Mouse (Mus musculus): ENCODE results near the gene Agpat1. TPM values are rescaled to one million over a fixed set of nuclear protein-coding genes. Genes with fewer than 3 reads are reported as not detected.
A peak's percentile ranks its signal among the peaks of the same experiment; 100 is the strongest.

Agpat1 gene
- polyA plus RNA-seq (2012; rRNA removed), result 225 and 236 TPM in 2 replicates

DNA sequence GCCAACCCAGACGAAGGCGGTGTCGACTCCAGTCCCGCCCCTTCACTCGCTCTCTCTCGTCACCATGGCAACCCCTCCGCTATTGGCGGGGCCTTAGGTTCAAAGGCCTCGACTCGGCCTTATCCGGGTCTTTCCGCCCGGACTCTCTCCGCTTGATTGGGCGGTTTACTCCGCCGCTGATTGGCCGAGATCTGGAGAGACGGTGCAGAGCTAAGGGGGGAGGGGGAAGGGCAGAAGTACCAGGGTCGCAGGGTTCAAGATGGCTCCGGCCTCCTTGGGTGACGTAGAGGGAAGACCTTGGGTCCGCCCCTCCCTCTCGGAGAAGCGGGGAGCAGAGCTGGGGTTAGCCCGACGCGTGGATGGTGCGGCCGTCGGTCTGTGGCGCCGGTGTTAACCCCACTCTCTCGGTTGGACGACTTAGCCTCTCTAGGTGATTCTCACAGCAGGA is at the start of gene Agpat1:
Gene Agpat1 (plus strand): TSS at position 202 of the 448 bp plus-strand sequence.
- peak within 1 kb of the TSS; percentile 90 for H3K27ac ChIP-seq (ENCODE audit: insufficient read depth, low read length)
- H3K4me3 ChIP-seq (ENCODE audit: insufficient read depth, low read length), result peak within 1 kb of the TSS; percentile 69
- TF ChIP-seq POLR2A (IDR thresholded peaks at IDR 0.05; ENCODE audit: extremely low read depth, insufficient read depth, low read length), result peak; percentile 66; the same call in 1 of the 2 replicates
- TF ChIP-seq CTCF (IDR thresholded peaks at IDR 0.05; ENCODE audit: extremely low read depth, insufficient read depth, low read length), result no peak
- H3K4me1 ChIP-seq (ENCODE audit: control insufficient read depth, insufficient read depth, low read length), result peaks cover 9% of the 10 kb centered on the region

DNA sequence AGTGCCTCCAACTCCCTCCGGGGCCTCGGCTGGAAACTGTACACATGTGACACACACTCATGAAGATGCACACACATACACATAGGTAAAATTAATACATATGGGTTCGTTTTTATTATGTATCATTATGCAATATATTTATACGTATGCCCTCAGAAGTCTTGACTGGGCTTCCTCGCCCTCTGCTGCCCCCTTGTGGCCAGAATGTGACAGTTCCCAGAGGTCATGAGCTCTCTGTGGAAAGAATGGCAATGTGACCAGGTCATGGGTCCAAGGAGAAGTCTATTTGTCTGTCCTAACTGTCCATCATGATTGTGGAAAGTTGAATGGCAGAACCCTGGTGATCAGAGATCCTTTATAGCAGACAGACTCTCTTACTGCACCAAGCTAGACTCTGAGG is 48.6 kb upstream of the Agpat1 start:
- TF ChIP-seq POLR2A (IDR thresholded peaks at IDR 0.05; ENCODE audit: extremely low read depth, insufficient read depth, low read length) (no peak), CTCF (IDR thresholded peaks at IDR 0.05; ENCODE audit: extremely low read depth, insufficient read depth, low read length) (peak; percentile 91)
- Histone ChIP-seq H3K4me1 (ENCODE audit: control insufficient read depth, insufficient read depth, low read length) (no peaks in the 10 kb centered on the region), H3K27ac (ENCODE audit: insufficient read depth, low read length) (no peak overlapping the region), H3K4me3 (ENCODE audit: insufficient read depth, low read length) (no peak overlapping the region)

DNA sequence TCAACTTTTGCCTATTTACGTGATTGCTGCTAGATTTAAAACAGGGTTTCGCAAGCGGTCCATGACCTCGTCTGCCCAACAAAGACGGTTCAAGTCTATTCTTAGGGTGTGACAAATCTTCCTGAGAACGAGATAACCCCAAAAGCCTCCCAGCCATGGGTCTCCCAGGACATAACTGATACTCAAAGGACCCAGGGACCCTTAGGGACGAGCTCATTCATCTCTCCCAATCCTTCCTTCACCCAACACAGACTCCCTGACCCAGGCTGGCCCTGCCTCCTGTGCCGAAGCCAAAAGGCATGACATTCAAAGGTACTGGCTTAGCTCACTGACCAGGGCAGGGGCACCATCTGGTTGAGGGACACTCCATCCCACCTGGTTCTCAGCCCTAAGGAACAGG is 47.7 kb upstream of the Agpat1 start:
- H3K4me3 ChIP-seq (ENCODE audit: insufficient read depth, low read length), result no peak overlapping the region
- no peak overlapping the region for H3K27ac ChIP-seq (ENCODE audit: insufficient read depth, low read length)
- no peaks in the 10 kb centered on the region for H3K4me1 ChIP-seq (ENCODE audit: control insufficient read depth, insufficient read depth, low read length)
- TF ChIP-seq CTCF (IDR thresholded peaks at IDR 0.05; ENCODE audit: extremely low read depth, insufficient read depth, low read length) (no peak), POLR2A (IDR thresholded peaks at IDR 0.05; ENCODE audit: extremely low read depth, insufficient read depth, low read length) (no peak)

GRCm38 (mm10) chr17:34557411-34557810 is 46.7 kb upstream of the Agpat1 start:
- no peak overlapping the region for H3K4me3 ChIP-seq (ENCODE audit: insufficient read depth, low read length)

GRCm38 (mm10) chr17:34559116-34559515 is 44.9 kb upstream of the Agpat1 start:
- Histone ChIP-seq H3K4me3 (ENCODE audit: insufficient read depth, low read length) (no peak overlapping the region), H3K4me1 (ENCODE audit: control insufficient read depth, insufficient read depth, low read length) (no peaks in the 10 kb centered on the region), H3K27ac (ENCODE audit: insufficient read depth, low read length) (no peak overlapping the region)
- TF ChIP-seq CTCF (IDR thresholded peaks at IDR 0.05; ENCODE audit: extremely low read depth, insufficient read depth, low read length), result no peak

More at GRCm38 (mm10) chr17:34557411-34557810, 46.7 kb upstream of the Agpat1 start:
- Histone ChIP-seq H3K27ac (ENCODE audit: insufficient read depth, low read length) (no peak overlapping the region), H3K4me1 (ENCODE audit: control insufficient read depth, insufficient read depth, low read length) (no peaks in the 10 kb centered on the region)
- TF ChIP-seq CTCF (IDR thresholded peaks at IDR 0.05; ENCODE audit: extremely low read depth, insufficient read depth, low read length) (no peak), POLR2A (IDR thresholded peaks at IDR 0.05; ENCODE audit: extremely low read depth, insufficient read depth, low read length) (no peak)

DNA sequence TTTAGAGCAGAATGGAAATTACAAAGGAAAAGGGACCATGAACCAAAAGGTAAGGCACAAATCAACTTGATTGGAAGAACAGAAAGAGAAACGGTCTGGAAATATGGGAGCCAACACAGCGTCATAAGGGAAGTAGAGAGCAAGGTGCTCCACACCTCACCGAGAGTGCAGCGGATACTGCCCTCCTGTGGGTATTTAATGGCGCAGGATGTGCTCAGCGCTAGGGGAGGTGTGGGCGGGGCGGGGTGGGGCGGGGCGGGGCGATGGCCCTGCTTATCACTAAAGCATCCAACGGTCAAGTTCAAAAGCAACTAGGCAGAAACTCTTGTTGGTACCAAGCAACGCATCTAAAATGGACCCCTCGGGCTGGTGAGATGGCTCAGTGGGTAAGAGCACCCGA is 44.2 kb upstream of the Agpat1 start:
- H3K27ac ChIP-seq (ENCODE audit: insufficient read depth, low read length), result no peak overlapping the region
- H3K4me3 ChIP-seq (ENCODE audit: insufficient read depth, low read length), result no peak overlapping the region
- no peaks in the 10 kb centered on the region for H3K4me1 ChIP-seq (ENCODE audit: control insufficient read depth, insufficient read depth, low read length)
- no peak for TF ChIP-seq CTCF (IDR thresholded peaks at IDR 0.05; ENCODE audit: extremely low read depth, insufficient read depth, low read length)
- no peak for TF ChIP-seq POLR2A (IDR thresholded peaks at IDR 0.05; ENCODE audit: extremely low read depth, insufficient read depth, low read length)

DNA sequence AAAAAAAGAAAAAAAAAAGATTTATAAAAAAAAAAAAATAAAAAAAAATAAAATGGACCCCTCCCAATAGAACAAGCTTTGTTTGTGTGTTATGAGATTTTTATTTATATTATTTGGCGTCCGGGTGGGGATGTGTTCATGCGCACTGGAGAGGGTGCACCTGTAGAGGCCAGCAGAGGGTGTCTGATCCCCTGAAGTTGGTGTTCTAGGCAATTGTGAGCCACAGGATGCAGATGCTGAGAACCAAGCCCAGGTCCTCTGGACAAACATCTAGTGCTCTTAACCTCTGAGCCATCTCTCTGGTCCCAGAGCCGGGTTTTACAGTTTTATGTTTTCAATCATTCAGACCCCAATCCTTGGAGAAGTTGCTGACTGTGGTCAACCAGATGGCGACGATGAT is 43.6 kb upstream of the Agpat1 start:
- no peak overlapping the region for H3K4me3 ChIP-seq (ENCODE audit: insufficient read depth, low read length)
- no peaks in the 10 kb centered on the region for H3K4me1 ChIP-seq (ENCODE audit: control insufficient read depth, insufficient read depth, low read length)
- H3K27ac ChIP-seq (ENCODE audit: insufficient read depth, low read length), result no peak overlapping the region
- TF ChIP-seq CTCF (IDR thresholded peaks at IDR 0.05; ENCODE audit: extremely low read depth, insufficient read depth, low read length) (no peak), POLR2A (IDR thresholded peaks at IDR 0.05; ENCODE audit: extremely low read depth, insufficient read depth, low read length) (no peak)

- TF ChIP-seq POLR2A (IDR thresholded peaks at IDR 0.05; ENCODE audit: extremely low read depth, insufficient read depth, low read length), result no peak
- TF ChIP-seq CTCF (IDR thresholded peaks at IDR 0.05; ENCODE audit: extremely low read depth, insufficient read depth, low read length), result no peak
- Histone ChIP-seq H3K27ac (ENCODE audit: insufficient read depth, low read length) (no peak overlapping the region), H3K4me1 (ENCODE audit: control insufficient read depth, insufficient read depth, low read length) (no peaks in the 10 kb centered on the region), H3K4me3 (ENCODE audit: insufficient read depth, low read length) (no peak overlapping the region)
Measured at GRCm38 (mm10) chr17:34561200-34561599, 42.9 kb upstream of the Agpat1 start.

DNA sequence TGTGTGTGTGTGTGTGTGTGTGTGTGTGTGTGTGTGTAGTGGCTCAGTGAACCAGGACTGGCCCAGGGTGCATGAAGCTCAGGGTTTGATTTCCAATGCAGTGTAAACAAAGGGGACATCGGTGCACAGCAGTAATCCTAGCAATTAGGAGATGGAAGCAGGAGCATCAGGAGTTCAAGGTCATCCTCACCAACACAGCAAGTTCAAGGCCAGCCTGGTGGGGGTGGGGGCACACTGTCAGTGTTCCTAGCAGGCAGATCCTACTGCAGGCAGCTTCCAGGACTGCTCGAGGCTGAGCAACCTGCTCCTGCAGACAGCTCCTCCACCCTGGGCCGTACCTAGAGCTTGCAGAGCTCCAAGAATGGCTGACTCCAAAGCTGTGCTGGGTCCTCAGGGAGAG is 41.5 kb upstream of the Agpat1 start:
- Histone ChIP-seq H3K4me3 (ENCODE audit: insufficient read depth, low read length) (no peak overlapping the region), H3K4me1 (ENCODE audit: control insufficient read depth, insufficient read depth, low read length) (no peaks in the 10 kb centered on the region), H3K27ac (ENCODE audit: insufficient read depth, low read length) (no peak overlapping the region)
- no peak for TF ChIP-seq POLR2A (IDR thresholded peaks at IDR 0.05; ENCODE audit: extremely low read depth, insufficient read depth, low read length)
- TF ChIP-seq CTCF (IDR thresholded peaks at IDR 0.05; ENCODE audit: extremely low read depth, insufficient read depth, low read length), result no peak

GRCm38 (mm10) chr17:34563354-34563753 is 40.7 kb upstream of the Agpat1 start:
- H3K27ac ChIP-seq (ENCODE audit: insufficient read depth, low read length), result no peak overlapping the region
- no peaks in the 10 kb centered on the region for H3K4me1 ChIP-seq (ENCODE audit: control insufficient read depth, insufficient read depth, low read length)
- no peak overlapping the region for H3K4me3 ChIP-seq (ENCODE audit: insufficient read depth, low read length)
- TF ChIP-seq POLR2A (IDR thresholded peaks at IDR 0.05; ENCODE audit: extremely low read depth, insufficient read depth, low read length), result no peak
- TF ChIP-seq CTCF (IDR thresholded peaks at IDR 0.05; ENCODE audit: extremely low read depth, insufficient read depth, low read length), result no peak

Measured in cortical plate, adult 2 months (tissue).